In genomic region chr11:83040325-83040724, GRCm38 (mm10) we compare ENCODE assay signal across 8 mouse cellular contexts. TPM values are rescaled to one million over a fixed set of nuclear protein-coding genes. Genes with fewer than 3 reads are reported as not detected.
DNase-seq lines count a peak whose midpoint lies in the region; ATAC-seq and TF ChIP-seq lines count a peak whose summit lies in the region.

No protein-coding gene starts in this region.

- ATAC-seq in hindbrain, embryonic 14.5 days (ENCODE audit: low FRiP score): no peak
- ATAC-seq in hindbrain, embryonic 16.5 days: no peak
- no peak for ATAC-seq in intestine, postnatal 0 days
- ATAC-seq in stomach, embryonic 15.5 days (ENCODE audit: insufficient read depth, low FRiP score, low read depth): no peak

- no peaks in the 10 kb centered on the region for H3K27me3 ChIP-seq in hindbrain, embryonic 14.5 days (ENCODE audit: control insufficient read depth, insufficient read depth, low read length)
- 0 out of 2 replicates have a peak, but pooled peaks cover 2% of the 10 kb centered on the region for H3K27me3 ChIP-seq in hindbrain, embryonic 16.5 days (replicated peaks; ENCODE audit: control insufficient read depth, insufficient read depth, low read length)
- H3K27me3 ChIP-seq in intestine, postnatal 0 days (replicated peaks; ENCODE audit: control insufficient read depth, insufficient read depth, low read length): no peaks in the 10 kb centered on the region
- H3K27me3 ChIP-seq in stomach, embryonic 15.5 days (replicated peaks): no peaks in the 10 kb centered on the region

- 14% methylated on average over 1 of the region's 1 CpGs for WGBS in hindbrain, embryonic 14.5 days
- 34% methylated on average over 1 of the region's 1 CpGs for WGBS in hindbrain, embryonic 16.5 days
- 20% methylated on average over 1 of the region's 1 CpGs for WGBS in intestine, postnatal 0 days
- 23% methylated on average over 1 of the region's 1 CpGs for WGBS in stomach, embryonic 15.5 days

- H3K9me3 ChIP-seq in hindbrain, embryonic 14.5 days (ENCODE audit: control insufficient read depth, low read length): no peaks in the 10 kb centered on the region
- H3K9me3 ChIP-seq in hindbrain, embryonic 16.5 days (ENCODE audit: control insufficient read depth, low read length): no peaks in the 10 kb centered on the region
- no peaks in the 10 kb centered on the region for H3K9me3 ChIP-seq in intestine, postnatal 0 days (ENCODE audit: control insufficient read depth)
- H3K9me3 ChIP-seq in stomach, embryonic 15.5 days: no peaks in the 10 kb centered on the region

- no peak overlapping the region for H3K4me3 ChIP-seq in hindbrain, embryonic 14.5 days (replicated peaks; ENCODE audit: low read length)
- H3K4me3 ChIP-seq in hindbrain, embryonic 16.5 days (ENCODE audit: low read length): no peak overlapping the region
- H3K4me3 ChIP-seq in intestine, postnatal 0 days (ENCODE audit: low read depth, low read length): peak overlapping the region; percentile 16
- H3K4me3 ChIP-seq in stomach, embryonic 15.5 days (replicated peaks): peak overlapping the region; percentile 27

- no peak for DNase-seq in hindbrain, embryonic 14.5 days (ENCODE audit: low spot score)
- DNase-seq in R1 (ENCODE audit: low read depth, low spot score): peak; percentile 80
- no peak for DNase-seq in ovary, postnatal 36 days (ENCODE audit: low spot score)
- no peak for DNase-seq in yolk sac, embryonic 10.5 days (ENCODE audit: low spot score)
- no peak for DNase-seq in cerebellum, postnatal 10 days

- H3K4me2 ChIP-seq in hindbrain, embryonic 14.5 days (replicated peaks): peak overlapping the region; percentile 5; the same call in 1 of the 2 replicates
- H3K4me2 ChIP-seq in hindbrain, embryonic 16.5 days (ENCODE audit: low read length): no peak overlapping the region
- H3K4me2 ChIP-seq in intestine, postnatal 0 days (replicated peaks; ENCODE audit: low read depth): peak overlapping the region; percentile 56
- peak overlapping the region; percentile 49 for H3K4me2 ChIP-seq in stomach, embryonic 15.5 days

- H3K9ac ChIP-seq in hindbrain, embryonic 14.5 days: no peak overlapping the region
- H3K9ac ChIP-seq in hindbrain, embryonic 16.5 days (ENCODE audit: low read depth, low read length): no peak overlapping the region
- no peak overlapping the region for H3K9ac ChIP-seq in intestine, postnatal 0 days (ENCODE audit: low read depth, low read length)
- H3K9ac ChIP-seq in stomach, embryonic 15.5 days: no peak overlapping the region

- H3K36me3 ChIP-seq in hindbrain, embryonic 14.5 days (replicated peaks; ENCODE audit: control insufficient read depth, insufficient read depth): no peaks in the 10 kb centered on the region
- H3K36me3 ChIP-seq in hindbrain, embryonic 16.5 days (ENCODE audit: control insufficient read depth, insufficient read depth, low read length): no peaks in the 10 kb centered on the region
- H3K36me3 ChIP-seq in intestine, postnatal 0 days (ENCODE audit: control insufficient read depth, insufficient read depth): no peaks in the 10 kb centered on the region
- no peaks in the 10 kb centered on the region for H3K36me3 ChIP-seq in stomach, embryonic 15.5 days

- H3K4me1 ChIP-seq in hindbrain, embryonic 14.5 days (replicated peaks; ENCODE audit: control insufficient read depth, insufficient read depth, low read length): no peaks in the 10 kb centered on the region
- H3K4me1 ChIP-seq in hindbrain, embryonic 16.5 days (ENCODE audit: control insufficient read depth, insufficient read depth, low read depth, low read length): no peaks in the 10 kb centered on the region
- no peaks in the 10 kb centered on the region for H3K4me1 ChIP-seq in intestine, postnatal 0 days (replicated peaks; ENCODE audit: control insufficient read depth, insufficient read depth, low read length)
- H3K4me1 ChIP-seq in stomach, embryonic 15.5 days: no peaks in the 10 kb centered on the region

- no peak overlapping the region for H3K27ac ChIP-seq in hindbrain, embryonic 14.5 days
- no peak overlapping the region for H3K27ac ChIP-seq in hindbrain, embryonic 16.5 days (ENCODE audit: low read depth, low read length)
- H3K27ac ChIP-seq in intestine, postnatal 0 days (ENCODE audit: low read depth, low read length): no peak overlapping the region
- no peak overlapping the region for H3K27ac ChIP-seq in stomach, embryonic 15.5 days

- peak; percentile 47 for TF ChIP-seq CTCF in intestine, postnatal 0 days (IDR thresholded peaks at IDR 0.05; ENCODE audit: low read depth)

RNA-seq across cellular contexts. Expression of gene Slfn8, which starts 19.7 kb away (rescaled TPM):
- polyA plus RNA-seq in hindbrain, embryonic 14.5 days (2014; fragmentation: Nextera tagmentation; extraction: Ambion mirVana): 0.21 and 0.27 TPM in 2 replicates
- polyA plus RNA-seq in hindbrain, embryonic 16.5 days (2015; fragmentation: Nextera tagmentation; extraction: Ambion mirVana): 0.14 and 0.37 TPM in 2 replicates
- 0.25 and 0.30 TPM in 2 replicates for polyA plus RNA-seq in intestine, postnatal 0 days (2015; fragmentation: Nextera tagmentation; extraction: Ambion mirVana)
- polyA plus RNA-seq in stomach, embryonic 15.5 days (2015; fragmentation: Nextera tagmentation; extraction: Ambion mirVana): 0.81 and 1.0 TPM in 2 replicates

RNA-seq across cellular contexts. Expression of gene Slfn2, which starts 24.6 kb away (rescaled TPM):
- polyA plus RNA-seq in hindbrain, embryonic 14.5 days (2014; fragmentation: Nextera tagmentation; extraction: Ambion mirVana): 1.3 and 1.4 TPM in 2 replicates
- 1.3 TPM in 2 replicates for polyA plus RNA-seq in hindbrain, embryonic 16.5 days (2015; fragmentation: Nextera tagmentation; extraction: Ambion mirVana)
- polyA plus RNA-seq in intestine, postnatal 0 days (2015; fragmentation: Nextera tagmentation; extraction: Ambion mirVana): 21.0 and 21.5 TPM in 2 replicates
- 8.4 and 9.2 TPM in 2 replicates for polyA plus RNA-seq in stomach, embryonic 15.5 days (2015; fragmentation: Nextera tagmentation; extraction: Ambion mirVana)

RNA-seq across cellular contexts. Expression of gene Slfn9, which starts 48.7 kb away (rescaled TPM):
- 1.8 and 2.7 TPM in 2 replicates for polyA plus RNA-seq in hindbrain, embryonic 14.5 days (2014; fragmentation: Nextera tagmentation; extraction: Ambion mirVana)
- 2.1 and 2.7 TPM in 2 replicates for polyA plus RNA-seq in hindbrain, embryonic 16.5 days (2015; fragmentation: Nextera tagmentation; extraction: Ambion mirVana)
- 5.0 and 5.6 TPM in 2 replicates for polyA plus RNA-seq in intestine, postnatal 0 days (2015; fragmentation: Nextera tagmentation; extraction: Ambion mirVana)
- 23.8 and 26.8 TPM in 2 replicates for polyA plus RNA-seq in stomach, embryonic 15.5 days (2015; fragmentation: Nextera tagmentation; extraction: Ambion mirVana)

Comparison
In these comparisons a context has a peak if more than half of its experiments do, and no peak if none do; other contexts are left out.
1. H3K4me3 ChIP-seq: peak in intestine, postnatal 0 days (single experiment) and stomach, embryonic 15.5 days (single experiment); none in hindbrain, embryonic 14.5 days (single experiment) and hindbrain, embryonic 16.5 days (single experiment).